Comparison of ENCODE assay signal across 23 mouse cellular contexts in genomic region chr11:63851041-63851730, GRCm38 (mm10).
"Had no signal": no experiment of that assay in that cellular context is flagged by ENCODE, and none has a peak within 500 bp of the region (broad histone marks: within the 10 kb centered on the region; RNA-seq: fewer than 3 reads in every experiment).

No protein-coding gene starts in this region.

- H3K27me3 ChIP-seq: kidney, embryonic 15.5 days; midbrain, embryonic 12.5 days; midbrain, embryonic 15.5 days; neural tube, embryonic 13.5 days; stomach, embryonic 15.5 days had no signal

- H3K4me2 ChIP-seq: kidney, embryonic 15.5 days; limb, embryonic 15.5 days; midbrain, embryonic 12.5 days; midbrain, embryonic 15.5 days; neural tube, embryonic 13.5 days; stomach, embryonic 15.5 days had no signal

- H3K4me1 ChIP-seq: kidney, embryonic 15.5 days; midbrain, embryonic 12.5 days; midbrain, embryonic 15.5 days; stomach, embryonic 15.5 days had no signal

- H3K9me3 ChIP-seq: kidney, embryonic 15.5 days; limb, embryonic 15.5 days; midbrain, embryonic 12.5 days; midbrain, embryonic 15.5 days; neural tube, embryonic 13.5 days; stomach, embryonic 15.5 days had no signal

- H3K36me3 ChIP-seq: kidney, embryonic 15.5 days; limb, embryonic 15.5 days; midbrain, embryonic 12.5 days; midbrain, embryonic 15.5 days; neural tube, embryonic 13.5 days; stomach, embryonic 15.5 days had no signal

- H3K9ac ChIP-seq: kidney, embryonic 15.5 days; limb, embryonic 15.5 days; midbrain, embryonic 12.5 days; midbrain, embryonic 15.5 days; neural tube, embryonic 13.5 days; stomach, embryonic 15.5 days had no signal

- H3K27ac ChIP-seq: hindbrain, postnatal 0 days; kidney, embryonic 15.5 days; left cerebral cortex, adult 2 months; limb, embryonic 15.5 days; midbrain, embryonic 12.5 days; midbrain, embryonic 15.5 days; neural tube, embryonic 13.5 days; stomach, embryonic 15.5 days had no signal

- DNase-seq: kidney, adult 11 months; kidney, adult 8-10 months; kidney, postnatal 10 days; kidney, postnatal 36 days; layer of hippocampus, postnatal 36 days; left cerebral cortex, postnatal 4 days; lung, adult 2 months; lung, postnatal 14 days; lung, postnatal 4 days; retina, postnatal 1 day; right cerebral cortex, postnatal 25 days; spleen, adult 18-20 months; thymus, postnatal 25 days had no signal

- ATAC-seq: hindbrain, postnatal 0 days; inflammation-experienced regulatory T-cells, adult 6 months; midbrain, embryonic 15.5 days had no signal

- H3K4me3 ChIP-seq: kidney, embryonic 15.5 days; left cerebral cortex, adult 2 months; limb, embryonic 15.5 days; midbrain, embryonic 12.5 days; midbrain, embryonic 15.5 days; myocyte; neural tube, embryonic 13.5 days; stomach, embryonic 15.5 days had no signal
